Mouse (Mus musculus) heart, embryonic 11.5 days (tissue): Measurements from ENCODE around the gene Car6. TPM values are rescaled to one million over a fixed set of nuclear protein-coding genes. Genes with fewer than 3 reads are reported as not detected.

Experiments used
- ATAC-seq: fragments of 200-750 bp; cut with Nextera tagmentation; replicated peaks from 2 replicates; pipeline ENCODE4 v1.8.0; 2017; ENCODE audit warnings: moderate library complexity; ENCODE audit not compliant: insufficient number of reproducible peaks, low FRiP score, low TSS enrichment
- H3K27ac ChIP-seq: fragments of 300-500 bp; sonication (generic); 2 replicates; pipeline ENCODE4 v1.5.1; 2014; ENCODE audit warnings: mild to moderate bottlenecking, low read depth, low read length
- H3K27me3 ChIP-seq: fragments of 300-500 bp; sonication (generic); 2 replicates; pipeline ENCODE4 v1.6.1; 2014; ENCODE audit warnings: mild to moderate bottlenecking, low read length, mixed read lengths; ENCODE audit not compliant: control insufficient read depth, insufficient read depth
- H3K36me3 ChIP-seq: fragments of 300-500 bp; sonication (generic); 2 replicates; pipeline ENCODE4 v1.6.1; 2014; ENCODE audit warnings: mild to moderate bottlenecking, low read length, moderate library complexity, mixed read lengths; ENCODE audit not compliant: control insufficient read depth, insufficient read depth
- H3K4me1 ChIP-seq: fragments of 300-500 bp; sonication (generic); 2 replicates; pipeline ENCODE4 v1.6.1; 2014; ENCODE audit warnings: low read length; ENCODE audit not compliant: control insufficient read depth, insufficient read depth
- H3K4me2 ChIP-seq: fragments of 300-500 bp; sonication (generic); 2 replicates; pipeline ENCODE4 v1.6.1; 2014; ENCODE audit warnings: mild to moderate bottlenecking, moderate library complexity
- H3K4me3 ChIP-seq: fragments of 300-500 bp; sonication (generic); 2 replicates; pipeline ENCODE4 v1.5.1; 2014; ENCODE audit warnings: low read depth, low read length
- H3K9ac ChIP-seq: fragments of 300-500 bp; sonication (generic); 2 replicates; pipeline ENCODE4 v1.6.1; 2014; ENCODE audit warnings: mild to moderate bottlenecking, low read depth, low read length, moderate library complexity
- H3K9me3 ChIP-seq: fragments of 300-500 bp; sonication (generic); replicated peaks from 2 replicates; pipeline ENCODE4 v1.6.1; 2016; ENCODE audit warnings: low read length; ENCODE audit not compliant: control insufficient read depth
- WGBS: fragments of 180-500 bp; shearing (Covaris S2); extraction: QIAGEN DNeasy Blood & Tissue Kit; methylation state at CpG from one replicate; pipeline ENCODE4 v1.1.7; 2014; ENCODE audit not compliant: insufficient replicate concordance; 5-methylcytosine and 5-hydroxymethylcytosine counted together
- polyA plus RNA-seq: library from polyadenylated mRNA; unstranded; fragments of >200 nt; fragmentation: Nextera tagmentation; extraction: Ambion mirVana; gene quantifications from 2 replicates; pipeline ENCODE4 v1.2.1, GENCODE M21; 2014

Car6 gene
- polyA plus RNA-seq, 1 experiment from 2014 or later, result not detected

DNA sequence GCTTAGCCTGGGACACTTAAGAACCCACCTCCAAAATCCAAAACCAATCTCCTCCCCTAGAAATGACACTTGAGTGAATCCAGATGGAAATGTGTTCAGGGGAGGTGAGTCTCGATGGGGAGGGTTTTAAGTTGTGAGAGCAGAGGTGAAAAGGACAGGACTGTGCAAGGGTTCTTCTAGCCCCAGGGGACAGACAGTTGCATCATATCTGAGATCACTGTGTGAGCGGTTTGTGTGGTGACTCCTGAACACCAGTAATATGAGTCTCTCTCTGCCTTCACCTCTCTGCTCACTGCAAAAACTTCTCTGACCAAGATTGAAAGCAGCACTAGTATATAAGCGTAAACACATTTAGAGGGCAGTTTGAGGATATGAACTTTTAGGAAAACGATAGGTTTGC, 54.8 kb downstream of the Car6 start:
- H3K27me3 ChIP-seq, result no peaks in the 10 kb centered on the region
- no peaks in the 10 kb centered on the region for H3K36me3 ChIP-seq
- H3K9me3 ChIP-seq, result peaks cover 5% of the 10 kb centered on the region; the same call in 1 of the 2 replicates
- H3K27ac ChIP-seq, result no peak overlapping the region
- H3K4me2 ChIP-seq, result no peak overlapping the region
- H3K4me1 ChIP-seq, result no peaks in the 10 kb centered on the region
- WGBS, result 71% methylated on average over 4 of the region's 4 CpGs
- no peak overlapping the region for H3K9ac ChIP-seq
- no peak for ATAC-seq
- H3K4me3 ChIP-seq, result no peak overlapping the region

DNA sequence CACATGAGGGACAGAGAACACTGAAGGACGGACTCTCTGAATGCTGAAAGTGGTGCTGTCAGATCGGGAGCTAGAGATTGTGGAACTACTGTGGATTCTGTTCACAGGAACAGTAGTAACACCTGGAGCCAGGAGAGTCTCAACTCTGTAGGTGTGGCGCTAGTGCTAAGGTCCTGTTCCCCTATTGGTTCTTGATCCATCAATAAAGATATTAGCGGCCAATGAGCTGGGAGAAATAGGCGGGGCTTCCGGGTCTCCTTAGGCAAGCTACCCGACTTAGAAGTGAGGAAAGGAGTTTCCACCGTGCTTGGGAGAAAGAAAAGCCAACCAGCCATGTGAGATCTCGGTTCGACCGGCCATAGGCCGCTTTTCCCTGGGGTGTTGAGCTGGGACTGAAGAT, 56.9 kb downstream of the Car6 start:
- ATAC-seq, result no peak
- H3K9ac ChIP-seq, result no peak overlapping the region
- H3K9me3 ChIP-seq, result peaks cover 5% of the 10 kb centered on the region; the same call in 1 of the 2 replicates
- no peaks in the 10 kb centered on the region for H3K36me3 ChIP-seq
- WGBS, result 18% methylated on average over 12 of the region's 12 CpGs
- H3K27me3 ChIP-seq, result no peaks in the 10 kb centered on the region
- H3K27ac ChIP-seq, result no peak overlapping the region
- no peak overlapping the region for H3K4me3 ChIP-seq
- H3K4me2 ChIP-seq, result no peak overlapping the region
- H3K4me1 ChIP-seq, result no peaks in the 10 kb centered on the region

DNA sequence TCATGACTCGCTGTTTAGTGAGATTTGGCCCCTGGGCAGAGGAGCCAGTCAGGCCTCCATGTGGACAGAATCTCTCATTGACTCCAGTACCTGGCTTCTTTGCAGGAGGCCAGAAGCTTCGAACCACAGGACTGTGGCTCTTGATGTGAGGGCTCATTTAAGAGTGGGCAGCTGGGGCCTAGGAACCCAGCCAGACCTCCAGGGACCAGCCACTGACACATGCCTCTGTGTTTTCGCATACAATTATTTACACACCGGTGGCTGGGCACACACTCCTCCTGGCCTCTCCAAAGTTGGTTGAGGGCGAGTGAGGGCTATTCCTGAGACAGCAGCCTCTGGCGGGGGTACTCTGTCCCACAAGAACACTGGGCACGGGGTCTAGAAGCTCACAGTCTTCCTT, 60.8 kb downstream of the Car6 start:
- Histone ChIP-seq H3K4me2 (no peak overlapping the region), H3K9ac (no peak overlapping the region), H3K36me3 (no peaks in the 10 kb centered on the region), H3K9me3 (no peaks in the 10 kb centered on the region), H3K4me3 (no peak overlapping the region), H3K27me3 (0 out of 2 replicates have a peak, but pooled peaks cover 2% of the 10 kb centered on the region), H3K4me1 (peaks cover 6% of the 10 kb centered on the region; the same call in 1 of the 2 replicates), H3K27ac (no peak overlapping the region)
- no peak for ATAC-seq
- 79% methylated on average over 7 of the region's 7 CpGs for WGBS

DNA sequence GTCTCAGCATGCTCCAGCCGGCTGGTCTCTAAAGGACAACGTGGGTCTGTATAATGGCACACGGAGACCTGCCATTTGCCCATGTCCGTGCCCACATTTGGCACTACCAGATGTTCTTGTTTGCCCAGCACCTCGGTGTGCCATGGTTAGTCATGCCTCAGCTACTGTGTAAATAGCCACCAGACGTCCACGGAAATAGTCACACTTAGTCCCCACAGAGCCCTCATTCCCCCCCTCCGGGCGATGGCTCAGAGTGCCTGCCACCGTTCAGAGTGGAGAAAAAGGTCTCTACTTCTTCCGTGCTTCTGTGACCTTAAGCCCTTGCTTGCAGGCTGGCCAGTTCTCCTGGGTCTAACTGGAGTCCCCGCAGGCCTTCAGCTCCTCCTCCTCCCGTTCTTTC, 62.0 kb downstream of the Car6 start:
- Histone ChIP-seq H3K4me1 (peaks cover 6% of the 10 kb centered on the region; the same call in 1 of the 2 replicates), H3K27ac (no peak overlapping the region), H3K4me3 (no peak overlapping the region), H3K9ac (no peak overlapping the region), H3K27me3 (0 out of 2 replicates have a peak, but pooled peaks cover 2% of the 10 kb centered on the region), H3K36me3 (no peaks in the 10 kb centered on the region), H3K4me2 (no peak overlapping the region), H3K9me3 (no peaks in the 10 kb centered on the region)
- no peak for ATAC-seq
- 62% methylated on average over 13 of the region's 13 CpGs for WGBS

DNA sequence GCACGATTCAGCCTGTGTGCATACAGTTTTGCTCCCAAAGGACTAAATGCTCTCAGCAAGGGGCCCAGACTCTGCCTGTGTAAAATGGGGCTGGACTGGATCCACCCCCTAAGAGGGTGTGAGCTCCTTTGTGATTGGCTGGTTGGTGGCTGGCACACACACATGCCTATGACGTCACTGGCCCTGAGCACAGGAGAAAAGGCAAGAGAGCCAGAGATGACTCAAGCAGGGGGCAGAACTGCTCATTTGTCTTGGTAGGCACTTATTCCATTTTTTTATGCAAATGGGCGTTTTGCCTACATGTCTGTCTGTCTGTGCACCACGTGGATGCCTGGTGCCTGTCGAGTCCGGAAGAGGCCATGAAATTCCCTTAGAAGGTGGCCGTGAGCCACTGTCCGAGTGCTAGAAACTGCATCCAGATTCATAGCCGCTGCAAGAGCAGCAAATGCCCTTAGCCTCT, 63.0 kb downstream of the Car6 start:
- no peak; the same call in 1 of the 2 replicates for ATAC-seq
- 0 out of 2 replicates have a peak overlapping the region, but pooled peaks have one; percentile 2 for H3K4me3 ChIP-seq
- 0 out of 2 replicates have a peak, but pooled peaks cover 2% of the 10 kb centered on the region for H3K27me3 ChIP-seq
- peak overlapping the region; percentile 50 for H3K4me2 ChIP-seq
- 0 out of 2 replicates have a peak overlapping the region, but pooled peaks have one; percentile 0 for H3K9ac ChIP-seq
- WGBS, result 21% methylated on average over 9 of the region's 9 CpGs
- H3K27ac ChIP-seq, result no peak overlapping the region
- H3K9me3 ChIP-seq, result no peaks in the 10 kb centered on the region
- no peaks in the 10 kb centered on the region for H3K36me3 ChIP-seq
- peaks cover 7% of the 10 kb centered on the region for H3K4me1 ChIP-seq

DNA sequence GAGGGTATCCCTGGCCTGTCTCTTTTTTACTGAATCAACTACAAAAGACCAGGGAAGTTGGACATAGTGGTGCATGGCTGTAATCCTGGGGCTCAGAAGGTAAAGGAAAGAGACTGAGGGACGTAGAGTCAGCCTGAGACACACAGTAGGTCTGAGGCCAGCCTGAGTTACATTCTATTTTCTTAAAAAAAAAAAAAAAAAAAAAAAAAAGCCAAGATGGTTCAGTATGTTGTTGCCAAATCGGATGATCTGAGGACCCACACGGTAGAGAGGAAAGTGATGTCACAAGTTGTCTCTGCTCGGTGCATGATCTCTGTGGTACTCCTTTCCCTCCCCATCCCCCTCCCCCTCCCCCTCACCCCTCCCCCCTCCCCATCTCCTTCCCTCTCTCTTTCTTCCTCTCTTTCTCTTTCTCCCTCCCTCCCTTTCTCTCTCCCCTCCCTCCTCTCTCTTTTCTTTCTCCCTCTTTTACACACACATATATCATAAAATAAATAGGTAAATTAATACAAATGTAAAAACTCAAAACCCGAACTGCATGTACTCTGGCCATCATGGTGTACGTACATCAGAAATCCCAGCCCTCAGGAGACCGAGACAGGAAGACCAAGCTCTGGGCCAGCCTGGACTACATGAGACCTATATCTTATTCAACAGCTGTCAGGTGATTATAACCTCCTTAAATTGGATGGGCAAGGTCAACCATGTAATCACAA, 63.6 kb downstream of the Car6 start:
- Histone ChIP-seq H3K4me1 (peaks cover 13% of the 10 kb centered on the region), H3K27me3 (0 out of 2 replicates have a peak, but pooled peaks cover 2% of the 10 kb centered on the region), H3K4me2 (no peak overlapping the region), H3K36me3 (no peaks in the 10 kb centered on the region), H3K4me3 (no peak overlapping the region), H3K9me3 (no peaks in the 10 kb centered on the region), H3K27ac (no peak overlapping the region), H3K9ac (no peak overlapping the region)
- 75% methylated on average over 7 of the region's 7 CpGs for WGBS
- ATAC-seq, result no peak

Other genes with a start within 250 kb of the Car6 start
- gene Spsb1, start 246.3 kb downstream of the Car6 start, polyA plus RNA-seq, result 4.7 and 5.6 TPM in 2 replicates
- 4.8 and 6.2 TPM in 2 replicates for gene H6pd, start 192.3 kb downstream of the Car6 start, polyA plus RNA-seq
- 1.3 and 1.5 TPM in 2 replicates for gene Gpr157, start 114.0 kb downstream of the Car6 start, polyA plus RNA-seq
- gene Slc2a5, start 82.0 kb downstream of the Car6 start, polyA plus RNA-seq, result 0.79 and 1.3 TPM in 2 replicates
- gene Slc2a7, start 52.4 kb downstream of the Car6 start, polyA plus RNA-seq, result not detected in 2 replicates
- 2,057 and 2,150 TPM in 2 replicates for gene Eno1, start 35.4 kb upstream of the Car6 start, polyA plus RNA-seq
- 26.0 and 29.1 TPM in 2 replicates for gene Rere, start 80.3 kb upstream of the Car6 start, polyA plus RNA-seq